Mouse (Mus musculus) forebrain, embryonic 12.5 days (tissue): ENCODE results near the gene Lhb. TPM values are rescaled to one million over a fixed set of nuclear protein-coding genes. Genes with fewer than 3 reads are reported as not detected.

Experiments
- ATAC-seq: fragments of 200-750 bp; cut with Nextera tagmentation; 2 replicates; pipeline ENCODE4 v1.8.0; 2017; ENCODE audit warnings: moderate TSS enrichment; ENCODE audit not compliant: low FRiP score
- H3K27ac ChIP-seq: fragments of 300-500 bp; sonication (generic); 2 replicates; pipeline ENCODE4 v1.5.1; 2016; ENCODE audit warnings: mild to moderate bottlenecking
- H3K27me3 ChIP-seq: fragments of 300-500 bp; sonication (generic); 2 replicates; pipeline ENCODE4 v1.6.1; 2016; ENCODE audit warnings: mild to moderate bottlenecking
- H3K36me3 ChIP-seq: fragments of 300-500 bp; sonication (generic); replicated peaks from 2 replicates; pipeline ENCODE4 v1.6.1; 2016; ENCODE audit warnings: mild to moderate bottlenecking
- H3K4me1 ChIP-seq: fragments of 300-500 bp; sonication (generic); 2 replicates; pipeline ENCODE4 v1.6.1; 2016
- H3K4me2 ChIP-seq: fragments of 300-500 bp; sonication (generic); 2 replicates; pipeline ENCODE4 v1.6.1; 2016; ENCODE audit warnings: mild to moderate bottlenecking, moderate library complexity
- H3K4me3 ChIP-seq: fragments of 300-500 bp; sonication (generic); replicated peaks from 2 replicates; pipeline ENCODE4 v1.5.1; 2016; ENCODE audit warnings: mild to moderate bottlenecking
- H3K9ac ChIP-seq: fragments of 300-500 bp; sonication (generic); 2 replicates; pipeline ENCODE4 v1.6.1; 2016; ENCODE audit warnings: mild to moderate bottlenecking
- H3K9me3 ChIP-seq: fragments of 300-500 bp; sonication (generic); 2 replicates; pipeline ENCODE4 v1.6.1; 2016
- WGBS: fragments of 180-500 bp; shearing (Covaris S2); methylation state at CpG from one replicate; pipeline ENCODE4 v1.1.7; 2016; 5-methylcytosine and 5-hydroxymethylcytosine counted together
- polyA plus RNA-seq: library from polyadenylated mRNA; unstranded; fragments of >200 nt; fragmentation: Nextera tagmentation; extraction: Ambion mirVana; gene quantifications from 2 replicates; pipeline ENCODE4 v1.2.1, GENCODE M21; 2016

Lhb gene
- polyA plus RNA-seq, 1 experiment from 2014 or later, result 0.50 TPM

GRCm38 (mm10) chr7:45443526-45444420, 23.2 kb downstream of the Lhb start:
- ATAC-seq, result no peak
- Histone ChIP-seq H3K9ac (0 out of 2 replicates have a peak overlapping the region, but pooled peaks have one; percentile 4), H3K4me2 (no peak overlapping the region), H3K36me3 (peaks cover 54% of the 10 kb centered on the region), H3K27me3 (no peaks in the 10 kb centered on the region), H3K27ac (no peak overlapping the region), H3K4me3 (no peak overlapping the region), H3K9me3 (no peaks in the 10 kb centered on the region), H3K4me1 (no peaks in the 10 kb centered on the region)
- 90% methylated on average over 22 of the region's 22 CpGs for WGBS

GRCm38 (mm10) chr7:45446589-45446988, 26.0 kb downstream of the Lhb start:
- no peak for ATAC-seq
- H3K4me3 ChIP-seq, result no peak overlapping the region
- H3K9ac ChIP-seq, result no peak overlapping the region
- H3K36me3 ChIP-seq, result peaks cover 45% of the 10 kb centered on the region
- H3K27me3 ChIP-seq, result no peaks in the 10 kb centered on the region
- no peak overlapping the region for H3K4me2 ChIP-seq
- H3K27ac ChIP-seq, result no peak overlapping the region
- H3K9me3 ChIP-seq, result no peaks in the 10 kb centered on the region
- H3K4me1 ChIP-seq, result peaks cover 2% of the 10 kb centered on the region; the same call in 1 of the 2 replicates

GRCm38 (mm10) chr7:45447325-45447990, 26.8 kb downstream of the Lhb start:
- WGBS, result 31% methylated on average over 11 of the region's 11 CpGs
- Histone ChIP-seq H3K4me3 (no peak overlapping the region), H3K9me3 (no peaks in the 10 kb centered on the region), H3K36me3 (peaks cover 51% of the 10 kb centered on the region), H3K9ac (no peak overlapping the region), H3K4me1 (peaks cover 2% of the 10 kb centered on the region; the same call in 1 of the 2 replicates), H3K4me2 (no peak overlapping the region), H3K27ac (no peak overlapping the region), H3K27me3 (no peaks in the 10 kb centered on the region)
- no peak for ATAC-seq

GRCm38 (mm10) chr7:45449974-45450373, 29.4 kb downstream of the Lhb start:
- H3K9me3 ChIP-seq, result no peaks in the 10 kb centered on the region
- no peak overlapping the region for H3K4me2 ChIP-seq
- no peak for ATAC-seq
- H3K9ac ChIP-seq, result no peak overlapping the region
- H3K27me3 ChIP-seq, result no peaks in the 10 kb centered on the region
- no peak overlapping the region for H3K4me3 ChIP-seq
- H3K4me1 ChIP-seq, result peaks cover 2% of the 10 kb centered on the region; the same call in 1 of the 2 replicates
- H3K36me3 ChIP-seq, result peaks cover 39% of the 10 kb centered on the region
- 83% methylated on average over 1 of the region's 1 CpGs for WGBS
- H3K27ac ChIP-seq, result no peak overlapping the region

- Histone ChIP-seq H3K4me2 (no peak overlapping the region), H3K27ac (0 out of 2 replicates have a peak overlapping the region, but pooled peaks have one; percentile 13), H3K36me3 (peaks cover 42% of the 10 kb centered on the region), H3K4me3 (0 out of 2 replicates have a peak overlapping the region, but pooled peaks have one; percentile 10), H3K4me1 (peaks cover 7% of the 10 kb centered on the region; the same call in 1 of the 2 replicates), H3K9ac (no peak overlapping the region), H3K9me3 (no peaks in the 10 kb centered on the region), H3K27me3 (no peaks in the 10 kb centered on the region)
- WGBS, result 52% methylated on average over 23 of the region's 23 CpGs
- ATAC-seq, result peak; percentile 81
Observed at GRCm38 (mm10) chr7:45451344-45451982, 30.8 kb downstream of the Lhb start.

GRCm38 (mm10) chr7:45454971-45455370, 34.4 kb downstream of the Lhb start:
- Histone ChIP-seq H3K9ac (peak overlapping the region; percentile 21; the same call in 1 of the 2 replicates), H3K27ac (no peak overlapping the region), H3K4me2 (no peak overlapping the region), H3K4me1 (peaks cover 27% of the 10 kb centered on the region), H3K4me3 (no peak overlapping the region), H3K9me3 (no peaks in the 10 kb centered on the region), H3K27me3 (no peaks in the 10 kb centered on the region), H3K36me3 (peaks cover 47% of the 10 kb centered on the region)
- WGBS, result 93% methylated on average over 15 of the region's 15 CpGs
- ATAC-seq, result no peak

GRCm38 (mm10) chr7:45455932-45456696, 35.5 kb downstream of the Lhb start:
- 80% methylated on average over 13 of the region's 13 CpGs for WGBS
- H3K27me3 ChIP-seq, result no peaks in the 10 kb centered on the region
- H3K9ac ChIP-seq, result 0 out of 2 replicates have a peak overlapping the region, but pooled peaks have one; percentile 87
- H3K36me3 ChIP-seq, result peaks cover 47% of the 10 kb centered on the region
- no peaks in the 10 kb centered on the region for H3K9me3 ChIP-seq
- H3K4me3 ChIP-seq, result no peak overlapping the region
- H3K4me1 ChIP-seq, result peaks cover 39% of the 10 kb centered on the region
- H3K27ac ChIP-seq, result peak overlapping the region; percentile 65; the same call in 1 of the 2 replicates
- ATAC-seq, result no peak
- no peak overlapping the region for H3K4me2 ChIP-seq

- Histone ChIP-seq H3K36me3 (peaks cover 49% of the 10 kb centered on the region), H3K4me1 (peaks cover 37% of the 10 kb centered on the region), H3K27ac (peak overlapping the region; percentile 65), H3K9me3 (no peaks in the 10 kb centered on the region), H3K4me2 (peak overlapping the region; percentile 65), H3K9ac (peak overlapping the region; percentile 87; the same call in 1 of the 2 replicates), H3K4me3 (peak overlapping the region; percentile 82), H3K27me3 (no peaks in the 10 kb centered on the region)
- no peak for ATAC-seq
- WGBS, result 66% methylated on average over 9 of the region's 9 CpGs
Observed at GRCm38 (mm10) chr7:45456721-45457203, 36.1 kb downstream of the Lhb start.

- Histone ChIP-seq H3K9me3 (no peaks in the 10 kb centered on the region), H3K4me2 (peak overlapping the region; percentile 65), H3K4me1 (peaks cover 37% of the 10 kb centered on the region), H3K9ac (peak overlapping the region; percentile 87), H3K4me3 (peak overlapping the region; percentile 82), H3K27me3 (no peaks in the 10 kb centered on the region), H3K36me3 (peaks cover 49% of the 10 kb centered on the region), H3K27ac (peak overlapping the region; percentile 65)
- 76% methylated on average over 10 of the region's 10 CpGs for WGBS
- ATAC-seq, result no peak
Observed at GRCm38 (mm10) chr7:45457204-45458060, 36.8 kb downstream of the Lhb start.

GRCm38 (mm10) chr7:45458748-45459563, 38.3 kb downstream of the Lhb start:
- peak; percentile 77 for ATAC-seq
- Histone ChIP-seq H3K4me3 (peak overlapping the region; percentile 82), H3K4me2 (peak overlapping the region; percentile 65), H3K27me3 (no peaks in the 10 kb centered on the region), H3K4me1 (peaks cover 37% of the 10 kb centered on the region), H3K9me3 (no peaks in the 10 kb centered on the region), H3K9ac (peak overlapping the region; percentile 87), H3K36me3 (peaks cover 64% of the 10 kb centered on the region), H3K27ac (peak overlapping the region; percentile 95)
- under 1% methylated on average over 43 of the region's 43 CpGs for WGBS
